Mouse (Mus musculus) neural tube, embryonic 14.5 days (tissue): Measurements from ENCODE around the gene Lmnb2. TPM values are rescaled to one million over a fixed set of nuclear protein-coding genes. Genes with fewer than 3 reads are reported as not detected.
A peak's percentile ranks its signal among the peaks of the same experiment; 100 is the strongest.

ENCODE experiments used
- ATAC-seq: fragments of 200-750 bp; cut with Nextera tagmentation; 2 replicates; pipeline ENCODE4 v1.8.0; 2017; ENCODE audit warnings: low read depth, mild to moderate bottlenecking, moderate TSS enrichment, moderate library complexity
- H3K27ac ChIP-seq: fragments of 300-500 bp; sonication (generic); 2 replicates; pipeline ENCODE4 v1.5.1; 2014; ENCODE audit warnings: low read depth, mild to moderate bottlenecking, control low read depth, low read length, moderate library complexity, mixed read lengths
- H3K27me3 ChIP-seq: fragments of 300-500 bp; sonication (generic); 2 replicates; pipeline ENCODE4 v1.6.1; 2014; ENCODE audit warnings: low read length; ENCODE audit not compliant: control insufficient read depth, insufficient read depth
- H3K36me3 ChIP-seq: fragments of 300-500 bp; sonication (generic); 2 replicates; pipeline ENCODE4 v1.6.1; 2014; ENCODE audit warnings: low read length, mixed read lengths; ENCODE audit not compliant: control insufficient read depth, insufficient read depth
- H3K4me1 ChIP-seq: fragments of 300-500 bp; sonication (generic); 2 replicates; pipeline ENCODE4 v1.6.1; 2014; ENCODE audit warnings: low read length; ENCODE audit not compliant: control insufficient read depth, insufficient read depth
- H3K4me2 ChIP-seq: fragments of 300-500 bp; sonication (generic); 2 replicates; pipeline ENCODE4 v1.6.1; 2014; ENCODE audit warnings: mild to moderate bottlenecking, low read depth, low read length, control low read depth
- H3K4me3 ChIP-seq: fragments of 300-500 bp; sonication (generic); 2 replicates; pipeline ENCODE4 v1.5.1; 2014; ENCODE audit warnings: low read depth, low read length, control low read depth, mixed read lengths
- H3K9ac ChIP-seq: fragments of 300-500 bp; sonication (generic); replicated peaks from 2 replicates; pipeline ENCODE4 v1.6.1; 2014; ENCODE audit warnings: low read depth, mild to moderate bottlenecking, control low read depth, low read length, mixed read lengths
- H3K9me3 ChIP-seq: fragments of 300-500 bp; sonication (generic); 2 replicates; pipeline ENCODE4 v1.6.1; 2016; ENCODE audit warnings: low read length; ENCODE audit not compliant: control insufficient read depth
- WGBS: fragments of 180-500 bp; shearing (Covaris S2); extraction: QIAGEN DNeasy Blood & Tissue Kit; methylation state at CpG from one replicate; pipeline ENCODE4 v1.1.7; 2014; 5-methylcytosine and 5-hydroxymethylcytosine counted together
- polyA plus RNA-seq: library from polyadenylated mRNA; unstranded; fragments of >200 nt; fragmentation: Nextera tagmentation; extraction: Ambion mirVana; gene quantifications from 2 replicates; pipeline ENCODE4 v1.2.1, GENCODE M21; 2014

Lmnb2 gene
- polyA plus RNA-seq, 1 experiment from 2014 or later, result 10.8 TPM

GRCm38 (mm10) chr10:80949081-80949480 lies 31.0 kb upstream of the Lmnb2 start:
- no peak overlapping the region for H3K9ac ChIP-seq
- ATAC-seq, result no peak
- no peaks in the 10 kb centered on the region for H3K36me3 ChIP-seq
- no peaks in the 10 kb centered on the region for H3K27me3 ChIP-seq
- 85% methylated on average over 3 of the region's 3 CpGs for WGBS
- H3K4me3 ChIP-seq, result no peak overlapping the region
- H3K9me3 ChIP-seq, result no peaks in the 10 kb centered on the region
- H3K27ac ChIP-seq, result no peak overlapping the region
- no peaks in the 10 kb centered on the region for H3K4me1 ChIP-seq
- no peak overlapping the region for H3K4me2 ChIP-seq

GRCm38 (mm10) chr10:80948570-80948969 lies 30.5 kb upstream of the Lmnb2 start:
- H3K4me1 ChIP-seq, result no peaks in the 10 kb centered on the region
- H3K27ac ChIP-seq, result no peak overlapping the region
- no peak overlapping the region for H3K4me3 ChIP-seq
- H3K9me3 ChIP-seq, result no peaks in the 10 kb centered on the region
- H3K36me3 ChIP-seq, result no peaks in the 10 kb centered on the region
- H3K4me2 ChIP-seq, result no peak overlapping the region
- no peaks in the 10 kb centered on the region for H3K27me3 ChIP-seq
- no peak for ATAC-seq
- WGBS, result 34% methylated on average over 6 of the region's 6 CpGs
- no peak overlapping the region for H3K9ac ChIP-seq

- no peaks in the 10 kb centered on the region for H3K36me3 ChIP-seq
- no peak overlapping the region for H3K27ac ChIP-seq
- H3K9me3 ChIP-seq, result no peaks in the 10 kb centered on the region
- no peaks in the 10 kb centered on the region for H3K4me1 ChIP-seq
- ATAC-seq, result no peak
- 0 out of 2 replicates have a peak overlapping the region, but pooled peaks have one; percentile 16 for H3K9ac ChIP-seq
- H3K4me3 ChIP-seq, result no peak overlapping the region
- H3K27me3 ChIP-seq, result no peaks in the 10 kb centered on the region
- 52% methylated on average over 2 of the region's 2 CpGs for WGBS
- no peak overlapping the region for H3K4me2 ChIP-seq
These were observed 29.8 kb upstream of the Lmnb2 start for GRCm38 (mm10) chr10:80947802-80948201.

GRCm38 (mm10) chr10:80946684-80947437 lies 28.8 kb upstream of the Lmnb2 start:
- Histone ChIP-seq H3K36me3 (no peaks in the 10 kb centered on the region), H3K9ac (no peak overlapping the region), H3K4me3 (no peak overlapping the region), H3K4me1 (no peaks in the 10 kb centered on the region), H3K27me3 (no peaks in the 10 kb centered on the region), H3K9me3 (no peaks in the 10 kb centered on the region), H3K4me2 (no peak overlapping the region), H3K27ac (no peak overlapping the region)
- whole genome bisulfite sequencing, result 69% methylated on average over 14 of the region's 14 CpGs
- no peak for ATAC-seq

- H3K36me3 ChIP-seq, result no peaks in the 10 kb centered on the region
- no peak overlapping the region for H3K4me2 ChIP-seq
- no peak overlapping the region for H3K9ac ChIP-seq
- H3K27ac ChIP-seq, result no peak overlapping the region
- H3K4me1 ChIP-seq, result peaks cover 11% of the 10 kb centered on the region; the same call in 1 of the 2 replicates
- H3K9me3 ChIP-seq, result no peaks in the 10 kb centered on the region
- no peak for ATAC-seq
- WGBS, result 80% methylated on average over 5 of the region's 5 CpGs
- no peak overlapping the region for H3K4me3 ChIP-seq
- no peaks in the 10 kb centered on the region for H3K27me3 ChIP-seq
These were observed 26.2 kb upstream of the Lmnb2 start for GRCm38 (mm10) chr10:80944231-80944630.

GRCm38 (mm10) chr10:80943701-80944100 lies 25.7 kb upstream of the Lmnb2 start:
- Histone ChIP-seq H3K27ac (no peak overlapping the region), H3K4me3 (no peak overlapping the region), H3K36me3 (no peaks in the 10 kb centered on the region), H3K4me2 (no peak overlapping the region), H3K27me3 (no peaks in the 10 kb centered on the region), H3K9me3 (no peaks in the 10 kb centered on the region), H3K4me1 (peaks cover 15% of the 10 kb centered on the region; the same call in 1 of the 2 replicates), H3K9ac (no peak overlapping the region)
- no peak for ATAC-seq
- 85% methylated on average over 9 of the region's 9 CpGs for WGBS

- Histone ChIP-seq H3K9ac (no peak overlapping the region), H3K4me3 (no peak overlapping the region), H3K36me3 (no peaks in the 10 kb centered on the region), H3K4me1 (peaks cover 21% of the 10 kb centered on the region; the same call in 1 of the 2 replicates), H3K9me3 (no peaks in the 10 kb centered on the region), H3K27ac (no peak overlapping the region), H3K4me2 (no peak overlapping the region), H3K27me3 (no peaks in the 10 kb centered on the region)
- WGBS, result 65% methylated on average over 8 of the region's 8 CpGs
- ATAC-seq, result no peak
These were observed 24.9 kb upstream of the Lmnb2 start for GRCm38 (mm10) chr10:80942919-80943318.

- no peak for ATAC-seq
- Histone ChIP-seq H3K27ac (no peak overlapping the region), H3K36me3 (no peaks in the 10 kb centered on the region), H3K4me1 (peaks cover 36% of the 10 kb centered on the region; the same call in 1 of the 2 replicates), H3K9me3 (no peaks in the 10 kb centered on the region), H3K4me2 (no peak overlapping the region), H3K4me3 (no peak overlapping the region), H3K9ac (no peak overlapping the region), H3K27me3 (peaks cover 9% of the 10 kb centered on the region; the same call in 1 of the 2 replicates)
- 75% methylated on average over 2 of the region's 2 CpGs for WGBS
These were observed 22.9 kb upstream of the Lmnb2 start for GRCm38 (mm10) chr10:80940988-80941347.

GRCm38 (mm10) chr10:80940320-80940987 lies 22.4 kb upstream of the Lmnb2 start:
- peaks cover 38% of the 10 kb centered on the region; the same call in 1 of the 2 replicates for H3K4me1 ChIP-seq
- H3K9ac ChIP-seq, result no peak overlapping the region; the same call in 1 of the 2 replicates
- no peaks in the 10 kb centered on the region for H3K9me3 ChIP-seq
- H3K27ac ChIP-seq, result peak overlapping the region; percentile 68
- WGBS, result 46% methylated on average over 8 of the region's 8 CpGs
- ATAC-seq, result no peak
- H3K27me3 ChIP-seq, result peaks cover 9% of the 10 kb centered on the region; the same call in 1 of the 2 replicates
- no peaks in the 10 kb centered on the region for H3K36me3 ChIP-seq
- H3K4me2 ChIP-seq, result peak overlapping the region; percentile 59
- H3K4me3 ChIP-seq, result no peak overlapping the region
